Mouse (Mus musculus): ENCODE data around the gene Pomgnt1. TPM values are rescaled to one million over a fixed set of nuclear protein-coding genes. Genes with fewer than 3 reads are reported as not detected.

Pomgnt1 gene
- polyA plus RNA-seq, 1 experiment from 2014 or later, result 54.6 TPM

GRCm38 (mm10) chr4:116175711-116176542 is 52.3 kb downstream of the Pomgnt1 start:
- Histone ChIP-seq H3K9ac (0 out of 2 replicates have a peak overlapping the region, but pooled peaks have one; percentile 40), H3K4me1 (replicated peaks) (peaks cover 37% of the 10 kb centered on the region), H3K27me3 (no peaks in the 10 kb centered on the region), H3K4me2 (peak overlapping the region; percentile 60), H3K27ac (peak overlapping the region; percentile 86), H3K36me3 (no peaks in the 10 kb centered on the region), H3K9me3 (replicated peaks) (no peaks in the 10 kb centered on the region), H3K4me3 (peak overlapping the region; percentile 28)
- peak; percentile 53 for ATAC-seq (replicated peaks; ENCODE audit: insufficient number of reproducible peaks, insufficient read depth, low FRiP score, low read depth)
- WGBS, result 31% methylated on average over 7 of the region's 7 CpGs

DNA sequence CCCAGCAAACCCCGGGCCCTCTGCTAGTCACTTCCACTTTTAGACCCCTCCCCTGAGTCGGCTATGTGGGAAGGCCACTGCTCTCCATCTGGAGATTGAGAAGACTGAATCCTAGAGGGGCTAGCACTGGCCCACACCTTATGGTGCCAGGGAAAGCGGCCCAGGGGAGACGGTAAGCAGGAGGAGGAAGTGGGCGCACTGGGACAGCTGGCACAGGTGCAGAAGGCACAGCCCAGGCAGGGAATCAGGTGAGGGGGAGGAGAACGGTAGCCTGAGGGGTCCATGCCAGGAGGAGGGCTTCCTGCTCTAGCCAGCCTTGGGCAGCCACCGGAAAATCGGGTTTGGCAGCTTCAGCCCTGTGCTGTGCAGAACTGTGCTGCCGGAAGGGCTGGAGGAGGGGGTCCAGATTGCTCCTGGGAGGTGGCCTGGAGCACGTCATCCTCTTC is 52.9 kb downstream of the Pomgnt1 start:
- WGBS, result 25% methylated on average over 10 of the region's 10 CpGs
- H3K27ac ChIP-seq, result peak overlapping the region; percentile 86
- peak overlapping the region; percentile 40; the same call in 1 of the 2 replicates for H3K9ac ChIP-seq
- H3K9me3 ChIP-seq (replicated peaks), result no peaks in the 10 kb centered on the region
- H3K4me2 ChIP-seq, result peak overlapping the region; percentile 60
- H3K4me1 ChIP-seq (replicated peaks), result peaks cover 37% of the 10 kb centered on the region
- no peaks in the 10 kb centered on the region for H3K27me3 ChIP-seq
- H3K36me3 ChIP-seq, result no peaks in the 10 kb centered on the region
- peak overlapping the region; percentile 28 for H3K4me3 ChIP-seq
- ATAC-seq (replicated peaks; ENCODE audit: insufficient number of reproducible peaks, insufficient read depth, low FRiP score, low read depth), result peak; percentile 76

- H3K4me1 ChIP-seq (replicated peaks), result peaks cover 37% of the 10 kb centered on the region
These were observed 53.5 kb downstream of the Pomgnt1 start for GRCm38 (mm10) chr4:116177140-116177539.

GRCm38 (mm10) chr4:116182079-116182478 is 58.4 kb downstream of the Pomgnt1 start:
- Histone ChIP-seq H3K36me3 (no peaks in the 10 kb centered on the region), H3K4me3 (no peak overlapping the region), H3K9me3 (replicated peaks) (no peaks in the 10 kb centered on the region), H3K27me3 (no peaks in the 10 kb centered on the region), H3K27ac (no peak overlapping the region), H3K4me2 (no peak overlapping the region), H3K4me1 (replicated peaks) (peaks cover 14% of the 10 kb centered on the region), H3K9ac (no peak overlapping the region)
- ATAC-seq (replicated peaks; ENCODE audit: insufficient number of reproducible peaks, insufficient read depth, low FRiP score, low read depth), result no peak
- 57% methylated on average over 3 of the region's 3 CpGs for WGBS

More at GRCm38 (mm10) chr4:116177140-116177539, 53.5 kb downstream of the Pomgnt1 start:
- Histone ChIP-seq H3K9ac (peak overlapping the region; percentile 40; the same call in 1 of the 2 replicates), H3K36me3 (no peaks in the 10 kb centered on the region), H3K27me3 (no peaks in the 10 kb centered on the region), H3K9me3 (replicated peaks) (no peaks in the 10 kb centered on the region), H3K27ac (peak overlapping the region; percentile 86), H3K4me3 (0 out of 2 replicates have a peak overlapping the region, but pooled peaks have one; percentile 28), H3K4me2 (peak overlapping the region; percentile 60)
- ATAC-seq (replicated peaks; ENCODE audit: insufficient number of reproducible peaks, insufficient read depth, low FRiP score, low read depth), result peak; percentile 39; the same call in 1 of the 2 replicates
- WGBS, result 31% methylated on average over 5 of the region's 5 CpGs

DNA sequence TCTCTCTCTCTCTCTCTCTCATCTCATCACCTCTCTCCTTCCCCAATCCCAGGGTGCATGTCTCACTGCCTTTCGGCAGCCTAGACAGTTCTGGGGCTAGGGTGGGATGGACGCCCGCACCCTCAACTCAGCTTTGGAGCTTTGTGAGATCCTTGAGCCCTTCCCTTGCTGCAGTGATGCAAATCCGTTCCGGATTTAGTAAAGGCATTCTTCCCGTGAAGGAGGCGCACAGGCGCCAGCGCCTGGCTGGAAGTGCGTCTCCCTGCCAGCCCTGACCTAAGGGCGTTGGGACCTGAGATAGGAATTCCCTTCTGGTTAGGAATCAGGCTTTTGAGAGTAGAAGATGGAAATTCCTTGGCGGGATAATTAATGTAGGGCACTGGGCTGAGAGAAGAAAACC is 59.1 kb downstream of the Pomgnt1 start:
- Histone ChIP-seq H3K27ac (peak overlapping the region; percentile 17), H3K9ac (peak overlapping the region; percentile 40), H3K9me3 (replicated peaks) (no peaks in the 10 kb centered on the region), H3K27me3 (no peaks in the 10 kb centered on the region), H3K4me1 (replicated peaks) (peaks cover 10% of the 10 kb centered on the region), H3K36me3 (no peaks in the 10 kb centered on the region), H3K4me3 (peak overlapping the region; percentile 32), H3K4me2 (peak overlapping the region; percentile 59)
- ATAC-seq (replicated peaks; ENCODE audit: insufficient number of reproducible peaks, insufficient read depth, low FRiP score, low read depth), result 0 out of 2 replicates have a peak, but pooled peaks have one; percentile 7
- 6% methylated on average over 12 of the region's 12 CpGs for WGBS

- Histone ChIP-seq H3K36me3 (no peaks in the 10 kb centered on the region), H3K27ac (no peak overlapping the region), H3K9ac (no peak overlapping the region), H3K4me2 (no peak overlapping the region), H3K9me3 (replicated peaks) (no peaks in the 10 kb centered on the region), H3K27me3 (no peaks in the 10 kb centered on the region), H3K4me3 (no peak overlapping the region), H3K4me1 (replicated peaks) (peaks cover 10% of the 10 kb centered on the region)
- WGBS, result 76% methylated on average over 4 of the region's 4 CpGs
- no peak for ATAC-seq (replicated peaks; ENCODE audit: insufficient number of reproducible peaks, insufficient read depth, low FRiP score, low read depth)
These were observed 61.4 kb downstream of the Pomgnt1 start for GRCm38 (mm10) chr4:116185083-116185482.

- H3K9me3 ChIP-seq (replicated peaks), result no peaks in the 10 kb centered on the region
- no peak overlapping the region for H3K4me3 ChIP-seq
- WGBS, result 50% methylated on average over 4 of the region's 4 CpGs
- H3K4me2 ChIP-seq, result no peak overlapping the region
- no peaks in the 10 kb centered on the region for H3K27me3 ChIP-seq
- H3K27ac ChIP-seq, result no peak overlapping the region
- no peak overlapping the region for H3K9ac ChIP-seq
- no peak for ATAC-seq (replicated peaks; ENCODE audit: insufficient number of reproducible peaks, insufficient read depth, low FRiP score, low read depth)
- H3K4me1 ChIP-seq (replicated peaks), result peaks cover 7% of the 10 kb centered on the region; the same call in 1 of the 2 replicates
- no peaks in the 10 kb centered on the region for H3K36me3 ChIP-seq
These were observed 68.7 kb downstream of the Pomgnt1 start for GRCm38 (mm10) chr4:116192286-116192835.

GRCm38 (mm10) chr4:116193583-116194383 is 70.1 kb downstream of the Pomgnt1 start:
- no peak overlapping the region for H3K4me2 ChIP-seq
- no peak overlapping the region for H3K27ac ChIP-seq
- no peak for ATAC-seq (replicated peaks; ENCODE audit: insufficient number of reproducible peaks, insufficient read depth, low FRiP score, low read depth)
- H3K9me3 ChIP-seq (replicated peaks), result no peaks in the 10 kb centered on the region
- H3K27me3 ChIP-seq, result no peaks in the 10 kb centered on the region
- H3K4me3 ChIP-seq, result no peak overlapping the region
- no peak overlapping the region for H3K9ac ChIP-seq
- no peaks in the 10 kb centered on the region for H3K36me3 ChIP-seq
- peaks cover 7% of the 10 kb centered on the region; the same call in 1 of the 2 replicates for H3K4me1 ChIP-seq (replicated peaks)
- WGBS, result 40% methylated on average over 9 of the region's 9 CpGs

DNA sequence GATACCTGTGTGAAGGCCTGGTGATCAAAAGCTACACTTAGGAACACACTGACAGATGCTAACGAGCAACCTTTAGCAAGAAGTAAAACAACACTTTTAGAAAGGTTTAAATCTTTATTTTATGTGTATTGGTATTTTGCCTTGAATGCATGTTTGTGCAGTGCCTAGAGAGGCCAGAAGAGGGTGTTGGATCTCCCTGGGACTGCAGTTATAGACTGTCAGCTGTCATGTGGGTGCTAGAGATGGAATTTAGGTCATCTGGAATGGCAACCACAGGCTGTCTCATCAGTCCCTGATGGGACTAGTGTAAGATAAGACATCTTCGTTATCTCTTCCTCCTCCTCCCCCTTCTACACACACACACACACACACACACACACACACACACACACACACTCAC is 74.8 kb downstream of the Pomgnt1 start:
- H3K9ac ChIP-seq, result no peak overlapping the region

GRCm38 (mm10) chr4:116204422-116204821 is 80.8 kb downstream of the Pomgnt1 start:
- Histone ChIP-seq H3K27me3 (no peaks in the 10 kb centered on the region), H3K4me3 (no peak overlapping the region), H3K4me1 (replicated peaks) (no peaks in the 10 kb centered on the region), H3K4me2 (no peak overlapping the region), H3K27ac (no peak overlapping the region), H3K9ac (no peak overlapping the region), H3K36me3 (no peaks in the 10 kb centered on the region), H3K9me3 (replicated peaks) (no peaks in the 10 kb centered on the region)
- no peak for ATAC-seq (replicated peaks; ENCODE audit: insufficient number of reproducible peaks, insufficient read depth, low FRiP score, low read depth)
- 65% methylated on average over 3 of the region's 3 CpGs for WGBS

More for the DNA sequence above, 74.8 kb downstream of the Pomgnt1 start:
- no peak for ATAC-seq (replicated peaks; ENCODE audit: insufficient number of reproducible peaks, insufficient read depth, low FRiP score, low read depth)
- H3K27ac ChIP-seq, result no peak overlapping the region
- WGBS, result 66% methylated on average over 2 of the region's 2 CpGs
- H3K36me3 ChIP-seq, result no peaks in the 10 kb centered on the region
- no peaks in the 10 kb centered on the region for H3K9me3 ChIP-seq (replicated peaks)
- no peak overlapping the region for H3K4me3 ChIP-seq
- peaks cover 4% of the 10 kb centered on the region; the same call in 1 of the 2 replicates for H3K4me1 ChIP-seq (replicated peaks)
- H3K4me2 ChIP-seq, result no peak overlapping the region
- no peaks in the 10 kb centered on the region for H3K27me3 ChIP-seq

GRCm38 (mm10) chr4:116206531-116206930 is 82.9 kb downstream of the Pomgnt1 start:
- Histone ChIP-seq H3K4me2 (no peak overlapping the region), H3K4me1 (replicated peaks) (no peaks in the 10 kb centered on the region), H3K9ac (no peak overlapping the region), H3K27me3 (no peaks in the 10 kb centered on the region), H3K9me3 (replicated peaks) (no peaks in the 10 kb centered on the region), H3K4me3 (no peak overlapping the region), H3K27ac (no peak overlapping the region), H3K36me3 (no peaks in the 10 kb centered on the region)
- ATAC-seq (replicated peaks; ENCODE audit: insufficient number of reproducible peaks, insufficient read depth, low FRiP score, low read depth), result no peak
- 73% methylated on average over 4 of the region's 4 CpGs for WGBS
